Mouse (Mus musculus) CD4-positive helper T cell, adult 2 months (primary cell): ENCODE data around the gene Pde4dip.

Experiments
- DNase-seq: peaks from one replicate; pipeline ENCODE4 v3.0.0-alpha.2; 2012; ENCODE audit warnings: low read depth, missing footprints, low spot score

Pde4dip gene

DNA sequence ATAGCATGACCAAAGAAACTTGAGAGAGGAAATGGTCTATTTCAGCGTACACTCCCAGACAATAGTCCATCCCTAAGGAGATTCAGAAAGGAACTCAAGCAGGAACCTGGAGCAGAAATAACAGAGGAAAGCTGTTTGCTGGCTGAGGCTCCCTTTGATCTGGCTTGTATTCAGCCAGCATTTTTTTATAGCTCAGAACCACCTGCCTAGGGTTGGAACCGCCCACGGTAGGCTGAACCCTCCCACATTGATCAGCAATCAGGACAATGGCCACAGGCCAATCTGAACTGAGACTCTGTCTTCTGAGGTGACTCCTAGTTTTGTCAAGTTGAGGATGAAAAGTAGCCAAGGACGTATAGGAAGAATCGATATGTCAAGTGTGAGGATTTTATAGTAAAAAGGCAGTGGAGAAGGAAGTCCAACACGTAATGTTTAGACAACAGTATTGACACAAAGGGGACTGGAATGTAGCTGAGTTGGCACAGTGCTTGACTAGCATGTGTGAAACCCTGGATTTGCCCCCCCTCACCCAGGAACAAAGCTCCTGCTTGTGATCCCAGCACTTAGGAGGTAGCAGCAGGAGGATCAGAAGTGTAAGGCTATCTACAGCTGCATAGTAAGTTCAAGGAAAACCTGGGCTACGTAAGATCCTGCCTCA, 44.2 kb downstream of the Pde4dip start:
- no peak for DNase-seq

DNA sequence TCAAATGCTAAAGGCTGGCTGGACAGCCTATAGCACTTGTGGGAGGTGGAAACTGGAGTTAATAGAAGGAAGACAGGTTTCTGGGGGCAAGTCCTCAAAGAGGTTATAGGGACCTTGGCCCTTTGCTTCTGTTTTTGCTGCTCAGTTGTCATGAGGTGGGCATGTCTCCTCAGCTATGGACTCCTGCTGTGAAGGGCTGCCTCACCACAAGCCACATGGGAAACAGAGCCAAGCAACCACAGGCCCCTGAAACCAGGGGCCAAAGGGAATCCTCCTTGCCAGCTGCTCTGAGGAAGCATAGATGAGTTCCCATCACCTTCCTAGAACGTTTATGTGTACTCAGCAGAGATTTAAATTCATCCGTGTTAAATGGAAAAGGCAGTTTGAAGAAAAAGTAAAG, 45.9 kb downstream of the Pde4dip start:
- DNase-seq, result no peak

GRCm38 (mm10) chr3:97840439-97840838, 48.1 kb downstream of the Pde4dip start:
- no peak for DNase-seq

DNA sequence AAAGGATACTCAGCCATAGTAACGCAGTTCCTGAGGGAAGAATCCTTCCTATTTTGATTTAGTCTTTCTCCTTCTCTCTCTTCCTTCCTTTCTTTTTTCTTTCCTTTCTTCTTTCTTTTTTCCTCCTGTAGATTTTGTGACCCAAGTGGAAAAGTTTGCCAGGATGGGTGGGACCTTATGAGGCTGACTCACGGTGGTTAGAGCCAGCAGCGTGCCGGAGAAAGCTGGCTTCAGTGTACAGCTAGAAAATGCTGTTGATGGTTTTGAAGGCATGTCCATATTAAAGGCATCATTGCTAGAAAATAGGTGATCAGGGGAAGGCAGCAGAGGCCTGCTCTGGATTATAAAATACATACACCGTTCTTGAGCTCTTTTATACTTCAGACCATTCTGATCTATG, 52.6 kb downstream of the Pde4dip start:
- no peak for DNase-seq

- no peak for DNase-seq
Observed at GRCm38 (mm10) chr3:97834625-97835024, 53.9 kb downstream of the Pde4dip start.

DNA sequence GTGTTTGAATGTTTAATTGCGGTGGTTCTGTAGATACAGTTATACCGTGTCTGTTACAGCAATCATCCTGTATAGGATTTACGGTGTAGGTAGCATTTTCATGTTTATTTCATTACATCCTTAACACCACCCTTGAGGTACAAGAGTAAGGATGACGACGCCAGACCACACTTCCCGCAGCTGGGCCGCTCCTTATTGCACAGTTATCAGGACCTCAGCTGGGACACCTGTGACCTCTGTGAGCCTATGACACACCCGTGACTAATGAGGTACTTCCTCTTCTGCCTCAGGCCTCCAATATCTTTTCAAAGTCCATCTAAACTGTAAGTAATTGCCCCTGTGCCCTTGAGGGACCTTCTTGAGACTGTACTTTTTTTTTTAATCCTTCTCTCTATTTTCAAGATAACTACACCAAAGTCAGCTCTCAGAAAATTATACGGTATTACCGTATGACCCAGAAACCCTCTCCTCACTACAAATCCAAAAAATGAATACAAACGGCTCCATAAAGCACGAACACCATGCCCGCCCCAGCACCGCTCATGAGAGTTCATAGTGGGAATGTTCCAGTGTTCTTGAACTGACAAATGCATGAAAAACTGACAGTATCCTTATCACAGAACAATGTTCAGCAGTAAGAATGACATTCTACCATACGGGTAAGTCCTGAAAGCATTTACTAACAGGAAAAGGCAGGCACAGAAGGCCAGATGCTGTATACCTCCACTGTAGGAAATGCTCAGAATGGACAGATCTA, 56.8 kb downstream of the Pde4dip start:
- no peak for DNase-seq

- no peak for DNase-seq
Observed at GRCm38 (mm10) chr3:97830622-97831021, 57.9 kb downstream of the Pde4dip start.

GRCm38 (mm10) chr3:97830122-97830521, 58.4 kb downstream of the Pde4dip start:
- DNase-seq, result no peak

- no peak for DNase-seq
Observed at GRCm38 (mm10) chr3:97828286-97828685, 60.2 kb downstream of the Pde4dip start.

DNA sequence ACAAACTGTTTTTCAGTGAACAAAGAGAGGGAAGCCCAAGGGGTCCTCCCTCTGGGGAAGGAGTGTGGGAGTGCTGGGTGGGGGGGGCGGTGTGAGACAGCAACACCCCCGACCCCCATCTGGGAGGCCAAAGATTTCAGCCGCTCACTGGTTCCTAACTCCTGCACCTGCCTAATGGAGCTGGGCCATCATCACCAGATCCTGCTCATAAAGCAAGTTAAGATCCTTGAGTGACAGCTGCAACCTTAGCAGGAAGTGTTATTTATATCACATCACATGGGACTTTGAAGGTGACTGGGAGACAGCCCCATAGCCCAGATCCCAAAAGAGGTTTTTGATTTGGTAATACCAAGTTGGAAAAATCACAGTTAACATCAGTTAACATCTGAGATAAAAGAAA, 63.3 kb downstream of the Pde4dip start:
- no peak for DNase-seq

DNA sequence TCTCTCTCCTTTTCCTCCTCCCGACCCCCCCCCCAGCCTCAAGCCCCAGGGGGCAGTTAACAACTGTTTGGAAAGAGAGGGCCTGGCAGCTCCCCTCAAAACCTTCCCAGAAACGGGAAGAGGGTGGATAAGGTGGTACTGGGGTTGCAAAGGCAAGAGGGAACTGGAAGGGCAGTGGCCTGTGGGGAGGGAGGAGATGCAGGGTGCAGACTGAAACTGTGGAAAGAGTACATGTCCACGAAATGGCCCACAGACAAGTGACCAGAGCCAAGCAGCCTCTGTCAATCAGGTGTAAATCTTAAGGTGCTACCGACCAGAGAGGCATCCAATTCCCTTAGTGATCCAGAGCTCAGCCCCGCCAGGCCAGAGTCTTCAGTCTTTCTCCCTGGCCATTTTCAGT, 63.8 kb downstream of the Pde4dip start:
- no peak for DNase-seq

- no peak for DNase-seq
Observed at GRCm38 (mm10) chr3:97824011-97824711, 64.3 kb downstream of the Pde4dip start.

- DNase-seq, result no peak
Observed at GRCm38 (mm10) chr3:97823438-97823837, 65.1 kb downstream of the Pde4dip start.

GRCm38 (mm10) chr3:97819050-97819449, 69.5 kb downstream of the Pde4dip start:
- DNase-seq, result no peak

DNA sequence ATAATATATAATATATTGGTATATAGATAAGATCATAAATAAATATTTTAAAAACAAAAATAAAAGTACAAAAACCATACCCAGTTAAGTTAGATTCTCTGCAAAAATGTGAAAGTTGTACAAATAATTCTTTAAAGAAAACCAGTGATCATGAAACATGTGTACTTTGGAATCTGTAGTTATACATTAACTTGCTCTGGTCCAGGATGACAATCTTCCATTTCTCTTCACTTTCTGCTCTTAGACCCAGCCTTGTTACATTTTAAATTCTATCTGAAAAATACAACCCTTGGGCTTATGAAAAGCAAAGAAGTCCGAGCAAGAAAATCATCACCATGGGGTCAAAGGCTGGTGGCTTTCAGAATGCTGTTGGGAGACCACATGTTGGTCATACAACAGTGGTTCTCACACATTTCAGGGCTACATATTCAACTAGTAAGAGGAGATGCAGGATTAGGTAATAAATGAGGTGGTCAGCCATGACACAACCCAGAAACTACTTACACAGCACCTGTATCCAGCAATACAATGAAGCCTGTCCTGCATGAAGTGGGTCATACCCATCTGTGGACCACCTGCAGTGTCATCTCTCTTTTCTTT, 70.0 kb downstream of the Pde4dip start:
- no peak for DNase-seq

DNA sequence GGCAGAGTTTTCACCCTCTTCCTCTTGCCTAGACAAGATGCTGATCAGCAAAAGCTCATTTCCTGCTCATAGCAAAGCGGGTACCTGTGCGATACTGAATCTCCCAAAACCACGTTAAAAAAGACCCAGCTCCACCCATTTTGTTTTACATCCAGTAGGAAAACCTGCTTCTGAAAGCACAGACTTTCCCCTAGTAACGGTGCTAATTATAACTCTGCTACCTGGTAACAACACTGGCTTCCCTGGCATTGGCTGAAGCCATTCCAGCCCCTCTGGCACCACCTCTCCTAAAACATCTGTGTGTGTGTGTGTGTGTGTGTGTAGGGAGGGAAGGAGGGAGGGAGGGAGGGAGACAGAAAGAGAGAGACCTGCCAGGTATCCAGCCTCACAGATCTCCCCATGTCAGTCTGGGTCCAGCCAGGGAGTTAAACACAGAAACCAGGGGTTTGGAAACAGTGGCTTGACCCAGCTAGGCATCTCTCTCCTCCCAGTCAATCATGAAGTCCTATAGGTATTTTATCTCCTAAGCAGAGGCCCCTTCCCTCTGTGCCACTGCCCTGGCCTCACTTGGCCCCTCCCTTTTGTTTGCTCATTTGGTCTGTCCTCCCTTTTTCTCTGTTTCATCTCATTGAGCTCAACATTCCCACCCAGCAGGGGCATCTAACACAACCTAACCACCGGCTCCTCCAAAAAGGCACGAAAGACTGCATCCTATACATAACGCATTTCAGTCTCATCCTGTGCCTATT, 76.7 kb downstream of the Pde4dip start:
- DNase-seq, result no peak

DNA sequence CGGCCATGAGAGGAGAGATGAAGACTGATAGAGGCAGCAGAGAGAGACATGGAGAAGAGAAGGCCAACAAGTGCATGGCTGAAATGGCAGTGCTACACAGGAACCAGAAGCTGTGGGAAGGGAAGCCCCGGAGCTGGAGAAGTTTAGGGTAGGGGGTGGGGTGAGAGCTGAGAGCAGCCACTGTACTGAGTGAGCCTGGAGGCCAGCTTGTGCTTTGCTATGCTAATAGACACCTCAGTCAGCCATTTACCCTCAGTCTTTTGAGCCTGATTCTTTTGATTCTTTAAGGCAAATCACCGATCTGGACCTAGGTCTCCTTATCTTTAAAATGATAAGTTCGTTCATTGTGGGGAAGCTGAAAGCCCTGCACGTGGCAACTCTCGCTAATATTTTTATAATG, 77.3 kb downstream of the Pde4dip start:
- DNase-seq, result no peak

GRCm38 (mm10) chr3:97810334-97810733, 78.2 kb downstream of the Pde4dip start:
- no peak for DNase-seq

GRCm38 (mm10) chr3:97805559-97805958, 82.9 kb downstream of the Pde4dip start:
- no peak for DNase-seq

DNA sequence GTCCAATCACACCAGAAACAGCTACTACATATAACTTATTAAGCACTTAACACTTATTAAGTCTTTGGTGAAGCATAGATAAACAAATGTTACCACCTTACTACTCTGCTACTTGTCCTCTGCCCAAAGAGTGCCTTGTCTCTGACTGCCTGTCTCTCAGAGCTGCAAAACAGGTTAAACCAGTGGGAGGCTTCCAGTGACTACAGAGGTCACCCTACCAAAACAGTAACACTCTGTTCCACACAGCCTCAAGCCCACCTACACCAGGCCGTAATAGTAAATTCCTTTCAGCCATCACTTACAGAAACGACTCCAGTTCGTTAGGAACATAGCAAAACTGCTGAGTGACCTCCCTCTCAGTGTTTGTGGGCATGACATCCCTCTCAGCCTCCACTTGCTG, 84.8 kb downstream of the Pde4dip start:
- no peak for DNase-seq

DNA sequence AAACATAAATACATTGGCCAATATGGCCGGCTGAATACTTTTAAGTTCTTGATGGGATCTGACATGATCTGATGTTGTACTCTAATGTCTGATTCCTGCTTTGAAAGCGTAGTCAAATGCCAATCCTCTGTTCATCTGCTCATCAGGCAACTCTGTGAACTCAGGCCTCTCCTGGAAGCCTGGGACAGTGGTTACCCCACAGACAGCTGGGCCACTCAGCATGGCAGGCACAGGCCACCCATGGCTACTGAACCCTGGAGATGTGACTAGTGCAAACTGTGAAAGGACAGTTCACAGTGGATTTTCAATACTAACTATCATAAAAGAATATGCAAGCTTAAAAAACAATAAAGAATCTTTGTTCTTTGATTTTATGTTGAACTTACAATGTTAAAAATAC, 85.6 kb downstream of the Pde4dip start:
- DNase-seq, result no peak

DNA sequence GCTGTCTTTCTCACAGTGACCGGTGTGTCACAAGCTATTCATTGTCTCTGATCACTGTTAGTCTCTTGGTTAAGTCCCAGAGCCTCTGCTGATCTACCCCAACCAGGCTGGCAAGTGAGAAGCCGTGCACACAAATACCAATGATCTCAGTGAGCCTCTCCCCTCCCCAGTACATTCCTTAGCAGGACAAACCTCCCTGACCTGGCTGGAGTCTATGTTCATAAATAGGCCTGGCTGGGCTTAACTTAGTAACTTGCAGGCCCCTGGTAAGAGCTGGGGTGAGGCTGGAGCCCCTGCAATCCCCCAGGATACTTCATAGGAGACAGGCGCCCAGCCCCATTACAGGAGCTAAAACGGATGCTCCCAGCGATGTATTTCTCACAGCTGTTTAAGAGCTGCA, 86.2 kb downstream of the Pde4dip start:
- no peak for DNase-seq
